Mouse (Mus musculus) heart, embryonic 15.5 days (tissue): ENCODE results near the gene Atg9b. TPM values are rescaled to one million over a fixed set of nuclear protein-coding genes. Genes with fewer than 3 reads are reported as not detected.

ENCODE experiments used
- ATAC-seq: fragments of 200-750 bp; cut with Nextera tagmentation; replicated peaks from 2 replicates; pipeline ENCODE4 v1.8.0; 2017; ENCODE audit warnings: low read depth, moderate TSS enrichment; ENCODE audit not compliant: insufficient number of reproducible peaks, insufficient read depth, low FRiP score
- H3K27ac ChIP-seq: fragments of 300-500 bp; sonication (generic); 2 replicates; pipeline ENCODE4 v1.5.1; 2015; ENCODE audit warnings: mild to moderate bottlenecking, inconsistent platforms
- H3K27me3 ChIP-seq: fragments of 300-500 bp; sonication (generic); 2 replicates; pipeline ENCODE4 v1.6.1; 2015; ENCODE audit warnings: inconsistent platforms
- H3K36me3 ChIP-seq: fragments of 300-500 bp; sonication (generic); 2 replicates; pipeline ENCODE4 v1.6.1; 2015; ENCODE audit warnings: mild to moderate bottlenecking, inconsistent platforms
- H3K4me1 ChIP-seq: fragments of 300-500 bp; sonication (generic); replicated peaks from 2 replicates; pipeline ENCODE4 v1.6.1; 2015; ENCODE audit warnings: inconsistent platforms
- H3K4me2 ChIP-seq: fragments of 300-500 bp; sonication (generic); 2 replicates; pipeline ENCODE4 v1.6.1; 2015; ENCODE audit warnings: inconsistent platforms, mild to moderate bottlenecking, moderate library complexity
- H3K4me3 ChIP-seq: fragments of 300-500 bp; sonication (generic); 2 replicates; pipeline ENCODE4 v1.5.1; 2015; ENCODE audit warnings: mild to moderate bottlenecking, inconsistent platforms
- H3K9ac ChIP-seq: fragments of 300-500 bp; sonication (generic); 2 replicates; pipeline ENCODE4 v1.6.1; 2015; ENCODE audit warnings: mild to moderate bottlenecking, inconsistent platforms
- H3K9me3 ChIP-seq: fragments of 300-500 bp; sonication (generic); replicated peaks from 2 replicates; pipeline ENCODE4 v1.6.1; 2016; ENCODE audit warnings: inconsistent platforms
- WGBS: fragments of 180-500 bp; shearing (Covaris S2); methylation state at CpG from one replicate; pipeline ENCODE4 v1.1.7; 2015; ENCODE audit warnings: mixed read lengths; 5-methylcytosine and 5-hydroxymethylcytosine counted together
- polyA plus RNA-seq: library from polyadenylated mRNA; unstranded; fragments of >200 nt; fragmentation: Nextera tagmentation; extraction: Ambion mirVana; gene quantifications from 2 replicates; pipeline ENCODE4 v1.2.1, GENCODE M21; 2015

The Atg9b gene
- polyA plus RNA-seq, 1 experiment from 2014 or later: 0.81 TPM

GRCm38 (mm10) chr5:24347186-24347875, 44.6 kb downstream of the Atg9b start:
- H3K27me3 ChIP-seq: no peaks in the 10 kb centered on the region
- peak overlapping the region; percentile 93; the same call in 1 of the 2 replicates for H3K4me2 ChIP-seq
- H3K36me3 ChIP-seq: peaks cover 5% of the 10 kb centered on the region; the same call in 1 of the 2 replicates
- H3K9ac ChIP-seq: no peak overlapping the region
- peaks cover 87% of the 10 kb centered on the region for H3K4me1 ChIP-seq
- H3K27ac ChIP-seq: peak overlapping the region; percentile 99
- no peaks in the 10 kb centered on the region for H3K9me3 ChIP-seq
- H3K4me3 ChIP-seq: peak overlapping the region; percentile 81; the same call in 1 of the 2 replicates
- ATAC-seq: no peak
- WGBS: 52% methylated on average over 7 of the region's 7 CpGs

DNA sequence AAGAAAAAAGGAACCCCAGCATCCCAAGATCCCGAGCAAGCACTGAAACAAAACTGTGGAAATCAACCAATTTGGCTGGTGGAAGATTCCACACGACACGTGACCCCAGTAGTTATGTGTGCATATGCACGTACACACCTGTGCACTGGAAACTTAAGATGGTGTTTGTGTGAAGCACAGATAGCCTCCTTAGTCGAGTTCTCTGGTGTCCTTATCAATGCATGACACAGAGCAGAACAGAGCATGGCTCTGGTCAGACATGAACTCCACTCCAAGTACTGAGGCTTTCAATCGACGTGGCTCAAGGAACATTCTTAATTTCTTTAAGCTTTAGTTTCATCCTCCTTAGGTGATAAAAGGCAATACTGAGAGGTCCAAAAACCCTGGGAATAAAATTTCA, 45.6 kb downstream of the Atg9b start:
- Histone ChIP-seq H3K4me3 (no peak overlapping the region), H3K9me3 (no peaks in the 10 kb centered on the region), H3K36me3 (peaks cover 5% of the 10 kb centered on the region; the same call in 1 of the 2 replicates), H3K27me3 (no peaks in the 10 kb centered on the region), H3K27ac (peak overlapping the region; percentile 99; the same call in 1 of the 2 replicates), H3K4me1 (peaks cover 91% of the 10 kb centered on the region), H3K9ac (no peak overlapping the region), H3K4me2 (no peak overlapping the region)
- no peak for ATAC-seq
- WGBS: 66% methylated on average over 7 of the region's 7 CpGs

- H3K27me3 ChIP-seq: no peaks in the 10 kb centered on the region
- H3K27ac ChIP-seq: peak overlapping the region; percentile 84
- H3K4me2 ChIP-seq: peak overlapping the region; percentile 43
- WGBS: 17% methylated on average over 12 of the region's 12 CpGs
- H3K9ac ChIP-seq: peak overlapping the region; percentile 20
- no peaks in the 10 kb centered on the region for H3K9me3 ChIP-seq
- H3K4me3 ChIP-seq: no peak overlapping the region
- H3K4me1 ChIP-seq: peaks cover 88% of the 10 kb centered on the region
- H3K36me3 ChIP-seq: peaks cover 5% of the 10 kb centered on the region; the same call in 1 of the 2 replicates
- peak; percentile 41 for ATAC-seq
Measured at GRCm38 (mm10) chr5:24344477-24345051, 47.4 kb downstream of the Atg9b start.

DNA sequence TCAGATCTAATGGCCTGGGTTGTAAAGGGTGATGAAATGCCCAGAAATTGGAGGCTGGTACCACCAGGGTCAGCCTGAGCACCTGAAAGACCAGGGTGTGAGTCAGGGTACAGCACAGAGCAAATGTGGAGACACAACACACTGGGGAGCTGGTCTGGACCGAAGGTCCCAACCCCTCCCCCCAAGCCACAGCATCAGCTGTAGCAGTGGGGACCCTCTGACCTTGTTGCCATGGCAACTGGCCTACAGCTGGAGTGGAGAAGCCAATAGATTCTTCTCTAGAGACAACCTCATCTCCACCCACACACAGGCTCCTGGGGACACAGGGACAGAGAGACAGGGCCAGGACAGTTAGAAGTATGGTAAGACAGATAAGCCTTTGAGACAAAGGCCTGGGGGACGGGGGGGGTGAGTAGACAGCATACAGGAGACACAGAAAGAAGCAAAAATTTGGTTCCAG, 47.9 kb downstream of the Atg9b start:
- Histone ChIP-seq H3K9ac (no peak overlapping the region), H3K27ac (peak overlapping the region; percentile 84), H3K27me3 (no peaks in the 10 kb centered on the region), H3K4me3 (no peak overlapping the region), H3K36me3 (peaks cover 5% of the 10 kb centered on the region; the same call in 1 of the 2 replicates), H3K4me1 (peaks cover 88% of the 10 kb centered on the region), H3K4me2 (peak overlapping the region; percentile 43), H3K9me3 (no peaks in the 10 kb centered on the region)
- 12% methylated on average over 2 of the region's 2 CpGs for WGBS
- ATAC-seq: no peak

DNA sequence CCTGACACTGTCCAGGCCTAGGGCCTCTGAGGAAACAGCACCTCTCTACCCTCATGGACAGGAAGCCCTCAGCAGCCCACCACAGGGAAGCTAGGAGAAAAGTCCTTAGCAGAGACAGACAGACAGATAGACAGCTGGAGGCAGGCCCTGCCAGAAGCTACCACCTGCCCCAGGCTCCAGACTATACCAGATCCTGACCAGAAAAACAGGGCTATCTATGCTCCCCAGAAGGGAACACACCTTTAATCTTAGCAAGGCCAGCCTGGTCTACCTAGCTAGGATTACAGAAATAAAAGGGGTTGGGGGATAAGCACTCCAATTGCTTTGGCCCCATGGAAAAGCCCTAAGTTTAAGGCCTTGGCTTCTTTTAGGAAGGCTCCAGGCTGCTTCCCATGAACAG, 48.6 kb downstream of the Atg9b start:
- Histone ChIP-seq H3K27me3 (no peaks in the 10 kb centered on the region), H3K4me3 (no peak overlapping the region), H3K4me1 (peaks cover 88% of the 10 kb centered on the region), H3K4me2 (no peak overlapping the region), H3K27ac (peak overlapping the region; percentile 84), H3K9me3 (no peaks in the 10 kb centered on the region), H3K9ac (0 out of 2 replicates have a peak overlapping the region, but pooled peaks have one; percentile 16), H3K36me3 (peaks cover 5% of the 10 kb centered on the region; the same call in 1 of the 2 replicates)
- no peak for ATAC-seq

- peak overlapping the region; percentile 84 for H3K27ac ChIP-seq
Measured at GRCm38 (mm10) chr5:24342966-24343365, 49.0 kb downstream of the Atg9b start.

DNA sequence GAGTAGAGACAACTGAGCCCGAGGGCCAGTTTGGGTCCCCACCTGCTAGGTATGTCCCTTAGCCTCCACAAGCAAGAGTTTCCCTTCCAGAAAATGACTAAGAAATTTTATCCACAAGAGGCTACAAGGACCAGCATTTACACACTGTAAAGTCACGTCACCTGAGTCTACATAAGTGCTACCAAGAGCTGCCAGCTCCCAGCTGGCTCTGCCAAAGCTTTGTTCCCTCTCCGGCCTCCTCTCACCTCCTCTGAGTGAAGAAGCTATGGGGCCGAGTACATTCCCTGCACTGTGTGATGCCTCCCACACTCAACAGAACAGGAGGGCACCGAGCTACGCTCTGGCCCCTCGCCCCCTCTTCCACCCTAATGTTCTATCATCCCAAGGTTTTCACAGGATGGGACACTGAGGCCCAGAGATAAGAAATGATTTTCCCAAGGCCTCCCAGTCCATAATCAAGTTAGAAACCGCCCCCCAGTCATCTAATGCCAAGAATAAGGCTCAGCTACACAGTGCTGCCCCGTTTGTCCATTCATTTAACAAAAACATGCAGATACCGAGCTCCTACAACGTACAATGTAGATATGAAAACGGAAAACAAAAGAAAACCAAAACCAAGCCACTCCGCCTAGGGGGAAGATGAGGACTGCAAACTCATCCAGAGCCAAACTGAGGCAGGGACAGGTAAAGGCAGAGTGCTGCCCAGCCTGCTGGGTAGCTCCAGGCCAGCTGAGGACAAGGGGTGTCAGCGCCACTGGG, 49.6 kb downstream of the Atg9b start:
- Histone ChIP-seq H3K4me2 (peak overlapping the region; percentile 11), H3K9ac (peak overlapping the region; percentile 18; the same call in 1 of the 2 replicates), H3K4me3 (no peak overlapping the region), H3K36me3 (peaks cover 5% of the 10 kb centered on the region; the same call in 1 of the 2 replicates), H3K27me3 (no peaks in the 10 kb centered on the region), H3K27ac (peak overlapping the region; percentile 84), H3K4me1 (peaks cover 88% of the 10 kb centered on the region), H3K9me3 (no peaks in the 10 kb centered on the region)
- no peak for ATAC-seq
- 50% methylated on average over 14 of the region's 14 CpGs for WGBS

More at GRCm38 (mm10) chr5:24342966-24343365, 49.0 kb downstream of the Atg9b start:
- H3K27me3 ChIP-seq: no peaks in the 10 kb centered on the region
- 39% methylated on average over 8 of the region's 8 CpGs for WGBS
- H3K9ac ChIP-seq: peak overlapping the region; percentile 16; the same call in 1 of the 2 replicates
- H3K4me3 ChIP-seq: no peak overlapping the region
- H3K4me2 ChIP-seq: peak overlapping the region; percentile 11; the same call in 1 of the 2 replicates
- H3K4me1 ChIP-seq: peaks cover 88% of the 10 kb centered on the region
- ATAC-seq: no peak
- peaks cover 5% of the 10 kb centered on the region; the same call in 1 of the 2 replicates for H3K36me3 ChIP-seq
- H3K9me3 ChIP-seq: no peaks in the 10 kb centered on the region

DNA sequence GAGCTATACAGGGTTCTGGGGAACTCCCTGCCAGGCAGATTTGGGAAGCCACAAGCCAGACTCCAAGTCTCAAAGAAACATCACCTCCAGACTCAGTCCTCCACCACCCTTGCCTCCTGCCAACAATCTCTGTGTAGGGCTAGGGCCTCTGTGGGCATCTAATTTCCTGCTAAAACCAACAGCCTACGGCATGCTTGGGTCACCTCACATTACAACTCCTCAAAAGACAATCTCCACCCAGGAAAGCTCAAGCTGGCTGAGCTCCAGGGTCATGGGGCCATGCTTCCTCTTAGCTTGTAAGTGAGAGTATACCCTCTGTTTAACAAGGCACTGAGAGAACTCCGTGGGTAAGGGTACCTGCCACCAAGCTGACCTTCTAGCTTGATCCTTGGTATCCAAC, 54.1 kb downstream of the Atg9b start:
- Histone ChIP-seq H3K36me3 (peaks cover 3% of the 10 kb centered on the region; the same call in 1 of the 2 replicates), H3K4me3 (no peak overlapping the region), H3K9me3 (no peaks in the 10 kb centered on the region), H3K4me2 (peak overlapping the region; percentile 39), H3K27ac (peak overlapping the region; percentile 86), H3K9ac (no peak overlapping the region), H3K4me1 (peaks cover 85% of the 10 kb centered on the region), H3K27me3 (no peaks in the 10 kb centered on the region)
- 16% methylated on average over 2 of the region's 2 CpGs for WGBS
- ATAC-seq: no peak

- peaks cover 5% of the 10 kb centered on the region; the same call in 1 of the 2 replicates for H3K36me3 ChIP-seq
- no peaks in the 10 kb centered on the region for H3K9me3 ChIP-seq
- peak overlapping the region; percentile 13; the same call in 1 of the 2 replicates for H3K9ac ChIP-seq
- no peaks in the 10 kb centered on the region for H3K27me3 ChIP-seq
- peaks cover 80% of the 10 kb centered on the region for H3K4me1 ChIP-seq
- 5% methylated on average over 9 of the region's 9 CpGs for WGBS
- no peak overlapping the region for H3K4me3 ChIP-seq
- H3K27ac ChIP-seq: peak overlapping the region; percentile 86
- peak overlapping the region; percentile 39 for H3K4me2 ChIP-seq
- peak; percentile 88 for ATAC-seq
Measured at GRCm38 (mm10) chr5:24337366-24337765, 54.6 kb downstream of the Atg9b start.

DNA sequence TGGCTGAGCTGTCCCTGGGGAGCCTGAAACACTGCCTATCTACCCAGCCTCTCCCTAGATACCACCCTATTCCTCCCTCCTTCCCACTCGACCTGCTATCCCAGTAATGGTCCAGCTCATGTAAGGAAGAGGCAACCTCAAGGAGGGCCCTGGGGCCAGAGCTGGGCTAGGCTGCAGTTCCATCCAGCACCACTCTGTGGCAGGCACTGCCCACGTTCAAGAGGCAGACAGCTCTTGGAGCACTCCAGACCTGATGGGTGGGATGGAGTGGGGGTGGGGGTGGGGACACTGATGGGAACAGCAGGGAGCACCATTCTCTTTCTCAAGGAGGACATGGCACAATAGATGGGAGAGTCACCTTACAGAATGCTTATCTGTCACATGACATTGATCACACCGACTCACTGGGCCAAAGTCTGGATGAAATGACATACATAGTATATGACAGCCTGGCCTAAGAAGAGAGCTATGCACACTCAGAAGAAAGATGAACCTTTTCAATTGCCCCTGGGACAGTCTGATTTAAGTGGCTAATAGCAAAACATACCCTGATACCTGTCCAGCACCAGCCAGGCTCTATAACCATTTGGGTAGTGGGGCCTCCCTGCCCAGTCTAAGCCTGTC, 55.9 kb downstream of the Atg9b start:
- H3K27ac ChIP-seq: peak overlapping the region; percentile 86
- WGBS: 10% methylated on average over 3 of the region's 3 CpGs
- no peak overlapping the region; the same call in 1 of the 2 replicates for H3K9ac ChIP-seq
- ATAC-seq: peak; percentile 69
- no peaks in the 10 kb centered on the region for H3K9me3 ChIP-seq
- peaks cover 69% of the 10 kb centered on the region for H3K4me1 ChIP-seq
- no peak overlapping the region for H3K4me2 ChIP-seq
- peaks cover 18% of the 10 kb centered on the region; the same call in 1 of the 2 replicates for H3K36me3 ChIP-seq
- H3K27me3 ChIP-seq: no peaks in the 10 kb centered on the region
- H3K4me3 ChIP-seq: no peak overlapping the region
